Mouse (Mus musculus) limb, embryonic 12.5 days (tissue): ENCODE measurements around the gene Mrgprb3. TPM values are rescaled to one million over a fixed set of nuclear protein-coding genes. Genes with fewer than 3 reads are reported as not detected.

ENCODE experiments used
- ATAC-seq: fragments of 200-750 bp; cut with Nextera tagmentation; 2 replicates; pipeline ENCODE4 v1.8.0; 2017; ENCODE audit warnings: low read depth, moderate TSS enrichment; ENCODE audit not compliant: insufficient number of reproducible peaks, insufficient read depth, low FRiP score, low TSS enrichment
- H3K27ac ChIP-seq: fragments of 300-500 bp; sonication (generic); 2 replicates; pipeline ENCODE4 v1.5.1; 2016; ENCODE audit warnings: mild to moderate bottlenecking, moderate library complexity
- H3K27me3 ChIP-seq: fragments of 300-500 bp; sonication (generic); 2 replicates; pipeline ENCODE4 v1.6.1; 2016; ENCODE audit warnings: mild to moderate bottlenecking, moderate library complexity
- H3K36me3 ChIP-seq: fragments of 300-500 bp; sonication (generic); 2 replicates; pipeline ENCODE4 v1.6.1; 2016; ENCODE audit warnings: mild to moderate bottlenecking, moderate library complexity
- H3K4me1 ChIP-seq: fragments of 300-500 bp; sonication (generic); replicated peaks from 2 replicates; pipeline ENCODE4 v1.6.1; 2016
- H3K4me2 ChIP-seq: fragments of 300-500 bp; sonication (generic); 2 replicates; pipeline ENCODE4 v1.6.1; 2016; ENCODE audit warnings: mild to moderate bottlenecking, moderate library complexity
- H3K4me3 ChIP-seq: fragments of 300-500 bp; sonication (generic); replicated peaks from 2 replicates; pipeline ENCODE4 v1.5.1; 2016; ENCODE audit warnings: mild to moderate bottlenecking
- H3K9ac ChIP-seq: fragments of 300-500 bp; sonication (generic); replicated peaks from 2 replicates; pipeline ENCODE4 v1.6.1; 2016; ENCODE audit warnings: mild to moderate bottlenecking, moderate library complexity
- H3K9me3 ChIP-seq: fragments of 300-500 bp; sonication (generic); 2 replicates; pipeline ENCODE4 v1.6.1; 2016; ENCODE audit warnings: mild to moderate bottlenecking, moderate library complexity
- WGBS: fragments of 180-500 bp; shearing (Covaris S2); methylation state at CpG from one replicate; pipeline ENCODE4 v1.1.7; 2016; 5-methylcytosine and 5-hydroxymethylcytosine counted together
- polyA plus RNA-seq: library from polyadenylated mRNA; unstranded; fragments of >200 nt; fragmentation: Nextera tagmentation; extraction: Ambion mirVana; gene quantifications from 2 replicates; pipeline ENCODE4 v1.2.1, GENCODE M21; 2016

Gene Mrgprb3
- not detected in 2 replicates for polyA plus RNA-seq

DNA sequence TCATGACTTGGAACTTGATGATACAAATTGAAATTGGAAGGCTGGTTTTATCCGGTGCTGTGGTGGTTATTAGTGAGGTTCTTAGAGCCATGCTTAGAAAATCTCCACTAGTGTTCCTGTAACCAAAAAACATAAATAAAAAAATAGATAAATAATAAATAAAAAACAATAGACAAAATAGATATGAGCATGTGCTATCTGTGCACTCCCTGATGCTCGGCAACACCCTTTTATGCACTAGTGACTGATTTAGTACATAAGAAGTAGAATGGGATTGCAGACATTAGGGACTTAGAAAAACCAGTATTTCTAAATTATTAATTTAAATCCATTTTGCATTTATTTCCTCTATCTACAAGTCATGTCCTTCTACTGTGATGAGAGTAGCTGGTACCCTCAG, at the start of gene Mrgprb3:
Mrgprb3 (minus strand) TSS at position 101 of the 400 bp plus-strand sequence.
- H3K4me2 ChIP-seq, result no peak within 1 kb of the TSS
- H3K4me1 ChIP-seq, result no peaks in the 10 kb centered on the region
- H3K9me3 ChIP-seq, result peaks cover 8% of the 10 kb centered on the region
- no peak for ATAC-seq
- WGBS, result 97% methylated on average over 2 of the region's 2 CpGs
- H3K9ac ChIP-seq, result no peak within 1 kb of the TSS
- no peaks in the 10 kb centered on the region for H3K36me3 ChIP-seq
- H3K27ac ChIP-seq, result no peak within 1 kb of the TSS
- H3K4me3 ChIP-seq, result no peak within 1 kb of the TSS
- no peaks in the 10 kb centered on the region for H3K27me3 ChIP-seq

Other genes starting within 250 kb of the Mrgprb3 start
- not detected in 2 replicates for gene Mrgprb1, start 187.5 kb downstream of the Mrgprb3 start, polyA plus RNA-seq
- gene Mrgprx2, start 144.5 kb downstream of the Mrgprb3 start, polyA plus RNA-seq, result not detected in 2 replicates
- not detected in 2 replicates for gene Mrgprb2, start 85.7 kb downstream of the Mrgprb3 start, polyA plus RNA-seq
- gene Zdhhc13, start 145.2 kb upstream of the Mrgprb3 start, polyA plus RNA-seq, result 29.6 TPM in 2 replicates
- 7.6 and 8.4 TPM in 2 replicates for gene Csrp3, start 204.2 kb upstream of the Mrgprb3 start, polyA plus RNA-seq
- 13.7 and 15.4 TPM in 2 replicates for gene E2f8, start 237.8 kb upstream of the Mrgprb3 start, polyA plus RNA-seq